Mouse (Mus musculus): ENCODE results near the gene Fbxo2.

DNA sequence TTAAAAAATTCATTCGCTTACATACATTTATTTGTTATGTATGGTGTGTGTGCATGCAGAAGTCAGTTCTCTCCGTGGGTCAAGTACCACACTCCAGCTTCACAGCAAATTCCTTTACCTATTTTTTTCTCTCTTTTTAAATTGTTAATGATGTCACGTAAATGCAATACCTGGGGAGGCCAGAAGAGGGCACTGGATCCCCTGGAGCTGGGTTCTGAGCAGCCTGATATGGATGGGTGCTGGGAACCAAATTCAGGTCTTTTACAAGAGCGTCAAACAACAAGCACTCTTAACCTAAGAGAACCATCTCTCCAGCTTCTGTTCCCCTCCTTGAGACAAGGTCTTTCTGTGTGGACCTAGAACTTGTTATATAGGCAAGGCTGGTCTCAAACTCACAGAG is 43.8 kb upstream of the Fbxo2 start:
- TF ChIP-seq CTCF (IDR thresholded peaks at IDR 0.05; ENCODE audit: extremely low read depth, insufficient read length, insufficient replicate concordance, low read depth, low read length) = peak; percentile 36; the same call in 1 of the 2 replicates
- TF ChIP-seq POLR2A (IDR thresholded peaks at IDR 0.05; ENCODE audit: low read depth, low read length) = no peak

Measured in small intestine, adult 2 months (tissue).